Mouse (Mus musculus) urinary bladder, postnatal 36 days (tissue): ENCODE data around the gene Fth1.
"Not testable (repeated sequence)": the region's sequence is repeated elsewhere in the genome, so short reads cannot be mapped to it uniquely, and the experiment has no call there.

Experiments used
- DNase-seq, 2 experiments: peaks; one replicate each; pipeline ENCODE4 v3.0.0; 2022; ENCODE audit warnings: low spot score in 2 of 2, mixed read lengths in 1 of 2

Fth1 gene

DNA sequence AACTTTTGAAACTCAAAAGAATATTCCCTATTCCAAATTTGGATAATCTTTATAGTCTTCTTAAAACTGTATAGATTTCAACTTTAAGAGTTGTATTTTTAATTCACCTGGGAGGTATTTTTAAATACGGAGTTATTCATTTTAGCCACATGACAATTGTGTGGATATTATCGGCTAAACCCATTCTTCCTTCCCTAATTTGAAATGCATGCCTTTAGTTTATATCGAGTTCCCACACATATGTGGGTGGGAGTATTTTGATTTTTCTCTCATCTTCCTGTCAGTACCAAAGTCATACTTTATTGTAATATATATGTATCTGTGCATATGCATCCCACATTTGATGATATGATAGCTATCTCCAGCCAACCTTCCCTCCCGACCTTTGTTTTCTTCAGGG is at the start of gene Fth1:
Gene Fth1 (plus strand): TSS at position 341 of the 400 bp plus-strand sequence.
- DNase-seq = no peak

- not testable (repeated sequence) for DNase-seq
Measured at GRCm38 (mm10) chr19:9931167-9931607, 49.2 kb upstream of the Fth1 start.

DNA sequence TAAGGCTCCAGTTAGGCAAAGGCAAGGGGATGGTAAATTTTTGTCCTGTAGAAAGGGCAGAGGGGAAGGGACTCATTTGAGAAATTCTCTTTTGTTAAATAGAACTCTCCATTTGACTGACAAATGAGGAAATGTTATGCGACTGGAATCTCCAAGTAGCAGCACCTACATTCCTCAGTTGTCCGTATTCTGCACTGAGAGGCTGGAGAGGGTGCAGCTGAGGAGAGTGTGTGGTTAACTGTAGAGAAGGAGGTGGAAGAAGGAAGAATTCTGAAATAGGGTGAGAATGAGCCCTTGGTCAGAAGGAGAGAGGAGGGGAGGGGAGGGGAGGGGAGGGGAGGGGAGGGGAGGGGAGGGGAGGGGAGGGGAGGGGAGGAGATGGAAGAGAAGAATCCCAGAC is 46.5 kb upstream of the Fth1 start:
- no peak for DNase-seq

DNA sequence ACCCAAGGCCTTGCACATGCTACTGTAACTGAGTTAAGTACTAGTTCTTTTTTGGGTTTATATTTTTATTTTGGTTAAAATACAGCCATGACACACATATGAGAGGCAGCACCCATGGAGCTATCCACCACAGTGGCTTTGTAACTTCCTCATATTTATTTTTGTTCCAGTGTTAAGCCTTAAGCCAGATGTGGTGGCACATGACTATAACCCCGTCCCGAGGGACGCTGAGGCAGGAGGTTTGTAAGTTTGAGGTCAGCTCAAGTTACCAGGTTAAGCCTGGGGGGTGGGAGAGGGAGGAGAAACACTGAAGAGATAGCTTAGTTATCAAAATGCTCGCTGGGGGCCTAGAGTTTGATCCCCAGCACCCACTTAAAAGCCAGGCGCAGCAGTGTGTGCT is 43.8 kb upstream of the Fth1 start:
- DNase-seq = no peak

DNA sequence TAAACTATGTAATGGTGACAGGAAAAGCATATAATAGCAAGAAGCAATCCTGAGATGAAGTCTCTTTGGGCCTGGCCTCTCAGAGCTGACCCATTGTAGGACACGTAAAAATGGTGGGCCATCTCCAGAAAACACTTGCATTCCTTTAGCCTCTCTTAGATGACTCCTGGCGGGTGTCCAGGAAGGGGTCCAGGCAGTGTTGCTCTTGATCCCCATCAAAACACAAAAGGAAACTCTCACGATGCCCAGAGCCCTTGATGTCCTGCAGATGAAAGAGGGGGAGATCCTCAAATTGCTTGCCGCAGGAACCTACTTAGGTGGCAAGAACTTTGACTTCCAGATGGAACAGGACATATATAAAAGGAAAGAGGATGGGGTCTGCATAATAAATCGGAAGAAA is 43.0 kb upstream of the Fth1 start:
- no peak for DNase-seq

- no peak for DNase-seq
Measured at GRCm38 (mm10) chr19:9938156-9938823, 42.1 kb upstream of the Fth1 start.

DNA sequence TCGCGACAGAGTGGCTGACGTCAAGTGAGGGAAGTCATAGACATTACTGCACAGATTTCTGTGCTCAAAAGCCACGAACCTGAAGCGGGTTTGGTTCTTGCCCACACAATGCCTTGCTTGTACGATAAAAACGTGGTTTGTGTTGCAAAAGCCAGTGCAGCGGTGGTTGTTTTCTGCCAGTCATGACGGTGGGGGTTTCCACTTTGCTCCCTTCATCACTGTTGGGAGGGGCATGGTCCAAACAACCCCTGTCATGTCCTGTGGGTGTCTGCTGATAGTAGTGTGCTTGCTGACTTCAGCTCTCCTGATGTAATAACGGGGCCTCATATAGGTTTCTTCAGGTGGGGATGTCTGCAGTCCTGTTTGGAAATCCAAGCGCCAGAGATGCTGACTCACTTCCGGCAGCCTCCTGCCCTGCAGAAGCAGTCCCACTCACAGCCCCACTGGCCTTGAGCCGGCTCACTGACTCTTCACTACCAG is 41.5 kb upstream of the Fth1 start:
- DNase-seq = peak in 1 of 2 experiments; percentile 48

GRCm38 (mm10) chr19:9939841-9940240 is 40.6 kb upstream of the Fth1 start:
- DNase-seq = no peak

DNA sequence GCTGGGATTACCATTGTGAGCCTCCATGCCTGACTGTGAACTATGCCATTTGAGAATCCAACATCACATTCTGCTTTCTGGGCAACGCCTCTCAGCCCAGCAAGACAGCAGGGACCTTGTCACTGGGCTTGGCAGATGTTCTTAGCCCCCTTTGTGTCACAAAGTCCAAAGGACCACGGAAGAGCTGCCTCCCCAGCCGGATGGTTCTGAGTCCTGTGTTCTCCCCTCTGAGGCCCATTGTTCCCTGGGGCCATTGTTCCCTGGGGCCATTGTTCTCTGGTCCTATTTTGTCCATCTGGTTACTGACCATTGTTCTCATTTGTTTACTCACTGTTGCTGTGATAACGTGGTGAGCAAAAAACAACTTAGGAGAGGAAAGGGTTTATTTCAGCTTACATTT is 39.5 kb upstream of the Fth1 start:
- no peak for DNase-seq

DNA sequence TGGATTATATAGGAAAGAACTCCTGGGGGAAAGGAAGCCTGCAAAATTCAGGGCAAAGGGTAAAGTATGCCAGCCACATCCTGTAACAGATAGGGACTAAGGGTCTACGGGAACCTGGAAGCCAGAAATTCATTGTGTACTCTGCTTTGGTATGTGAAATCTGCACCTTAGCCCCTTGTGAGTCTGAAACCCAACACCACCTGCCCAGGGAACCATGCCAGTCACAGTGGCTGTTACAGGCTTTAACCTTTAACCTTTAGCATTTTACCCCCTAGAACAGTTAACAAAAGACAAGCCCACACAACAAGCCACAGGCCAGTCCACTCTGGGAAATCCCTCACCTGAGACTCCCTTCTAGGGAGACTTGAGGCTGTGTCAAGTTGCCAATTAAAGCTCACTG is 38.6 kb upstream of the Fth1 start:
- DNase-seq = no peak

GRCm38 (mm10) chr19:9942539-9943533 is 37.6 kb upstream of the Fth1 start:
- DNase-seq = no peak

DNA sequence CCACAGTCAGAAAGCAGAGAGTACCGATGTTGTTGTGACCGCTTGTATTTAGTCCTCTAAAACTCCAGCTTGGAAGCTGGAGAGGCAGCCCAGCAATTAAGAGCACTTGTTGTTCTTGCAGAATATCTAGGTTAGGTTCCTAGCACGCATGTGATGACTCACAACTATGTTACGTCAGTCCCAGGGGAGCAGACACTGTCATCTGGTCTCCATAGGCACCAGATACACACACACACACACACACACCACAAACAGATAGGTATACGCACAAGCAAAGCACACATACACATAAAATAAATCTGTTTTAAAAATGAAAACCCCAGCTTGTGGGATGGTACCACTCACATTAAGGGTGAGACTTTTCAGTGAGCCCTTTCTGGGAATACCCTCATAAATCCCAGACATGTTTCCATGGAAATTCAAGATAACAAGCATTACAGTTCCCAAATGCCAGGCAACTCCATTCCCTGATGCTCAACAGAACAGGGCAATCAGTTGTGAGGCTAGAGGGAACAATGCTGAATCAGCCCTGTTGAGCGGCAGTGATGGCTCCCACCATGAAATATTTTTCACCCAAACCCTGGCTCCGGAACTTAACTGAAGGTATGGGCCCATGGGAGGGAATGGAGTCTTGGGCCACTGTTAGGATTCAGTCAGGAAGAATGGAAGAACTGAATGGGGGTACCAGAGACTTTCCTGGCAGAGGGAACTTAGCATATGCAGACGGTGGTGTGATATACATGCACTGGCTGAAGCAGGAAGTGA is 34.4 kb upstream of the Fth1 start:
- no peak for DNase-seq

GRCm38 (mm10) chr19:9946986-9947385 is 33.4 kb upstream of the Fth1 start:
- DNase-seq = peak in 1 of 2 experiments; percentile 51

DNA sequence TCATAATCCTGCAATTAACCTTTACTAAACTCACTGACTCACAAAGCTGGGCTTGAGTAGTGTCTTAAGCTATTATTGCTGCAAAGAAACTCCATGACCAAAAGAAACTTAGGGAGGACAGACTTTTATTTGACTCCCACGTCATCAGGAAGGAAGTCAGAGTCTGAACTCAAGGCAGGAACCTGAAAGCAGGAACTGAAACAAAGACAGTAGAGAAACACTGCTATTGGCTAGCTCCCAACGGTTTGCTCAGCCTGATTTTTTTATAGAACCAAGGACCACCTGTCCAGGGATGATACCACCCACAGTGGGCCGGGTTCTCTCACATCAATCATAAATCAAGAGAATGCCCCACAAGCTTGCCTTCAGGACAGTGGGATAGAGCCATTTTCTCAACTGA is 28.0 kb upstream of the Fth1 start:
- DNase-seq = no peak

GRCm38 (mm10) chr19:9952912-9953311 is 27.5 kb upstream of the Fth1 start:
- no peak for DNase-seq

DNA sequence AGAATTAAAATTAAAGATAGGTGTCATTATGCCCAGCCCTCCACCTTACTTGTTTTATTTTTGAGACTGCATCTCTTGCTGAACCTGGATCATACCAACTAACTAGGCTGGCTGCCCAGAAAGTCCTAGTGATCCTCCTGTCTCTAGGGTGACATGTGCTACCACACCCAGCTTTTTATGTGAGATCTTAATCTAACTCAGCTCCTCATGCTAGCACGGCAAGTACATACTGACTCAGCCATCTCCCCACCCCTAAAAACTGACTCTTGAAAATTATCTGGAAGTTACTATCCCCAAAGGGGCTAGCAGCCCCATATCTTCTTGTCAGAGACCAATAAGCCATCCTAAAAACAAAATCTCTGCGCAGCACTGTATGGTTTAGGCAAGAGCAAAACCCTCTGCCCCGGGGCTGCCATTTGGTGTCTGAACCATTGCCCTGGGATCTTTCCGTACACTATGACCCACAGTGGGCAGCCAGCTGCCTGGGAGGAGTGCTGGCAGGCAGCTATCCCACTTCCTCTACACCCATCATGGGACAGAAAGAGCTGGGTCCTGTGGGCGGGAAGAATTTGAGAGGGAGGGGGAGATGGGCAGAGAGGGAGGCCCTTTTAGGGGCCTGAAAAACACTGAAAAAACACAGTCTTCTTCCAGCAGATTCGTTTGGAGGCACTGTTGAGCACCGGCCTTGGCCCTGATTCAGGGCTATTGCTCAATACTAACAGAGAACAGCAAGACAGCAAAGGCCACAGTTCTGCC is 26.2 kb upstream of the Fth1 start:
- peak; percentile 79 to 90 for DNase-seq

- peak; percentile 32 for DNase-seq
Measured at GRCm38 (mm10) chr19:9954811-9955202, 25.6 kb upstream of the Fth1 start.

DNA sequence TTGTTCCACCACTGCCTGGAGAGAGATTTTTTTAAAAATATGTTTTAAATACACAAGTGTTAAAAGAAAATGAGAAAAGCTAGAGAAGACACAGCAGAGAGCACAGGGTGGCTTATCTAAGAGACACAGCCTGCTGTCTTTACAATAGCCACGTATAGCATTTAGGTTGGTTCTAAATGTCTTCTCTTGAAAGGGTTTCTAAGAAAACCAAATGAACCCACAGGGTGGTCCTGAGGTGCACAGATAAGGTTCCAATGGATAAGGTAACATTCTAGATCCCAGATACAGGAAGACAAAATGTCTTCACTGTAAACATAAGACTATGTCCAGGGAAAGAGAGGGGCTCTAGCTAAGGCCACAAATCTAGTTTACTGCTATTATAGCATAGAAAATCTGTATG is 25.0 kb upstream of the Fth1 start:
- DNase-seq = no peak

DNA sequence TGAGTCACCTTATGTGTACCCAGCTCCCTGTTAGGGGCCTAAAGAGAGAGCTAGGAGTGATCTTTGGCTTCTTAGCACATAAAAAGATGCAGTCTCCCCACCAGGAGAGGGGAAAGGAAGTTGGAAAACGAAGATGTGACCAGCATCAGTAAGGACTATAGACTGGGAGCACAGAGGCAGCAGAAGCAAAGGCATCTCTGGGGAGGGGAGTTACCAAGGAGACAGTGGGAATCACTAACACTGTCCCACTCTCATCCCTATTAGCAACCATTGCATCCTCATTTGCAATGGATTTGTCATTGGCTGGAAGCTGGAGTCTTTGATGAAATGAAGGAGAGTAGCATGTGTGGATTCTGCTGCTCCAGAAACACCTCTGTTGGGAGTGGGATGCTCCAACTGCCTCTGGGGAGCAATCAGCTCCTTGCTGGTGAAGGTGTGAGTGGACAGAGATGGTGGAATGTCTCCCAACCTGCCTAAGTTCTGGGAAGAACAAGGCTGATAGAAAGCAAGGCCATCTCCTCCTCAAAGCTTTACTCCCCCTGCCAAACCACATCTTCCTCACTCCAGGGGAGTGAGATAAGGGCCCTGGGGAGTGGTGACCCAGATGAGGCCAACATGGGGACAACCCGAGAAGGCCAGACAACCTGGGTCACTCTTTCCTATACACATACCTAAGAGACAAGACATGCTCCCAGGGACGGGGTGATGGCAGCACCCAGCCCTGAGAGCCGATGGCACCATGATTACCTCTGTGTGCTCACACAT is 23.6 kb upstream of the Fth1 start:
- no peak for DNase-seq

GRCm38 (mm10) chr19:9957965-9958364 is 22.4 kb upstream of the Fth1 start:
- DNase-seq = no peak
